Mouse (Mus musculus) ES-E14 (cell line): ENCODE results near the gene Gm7879.

ENCODE experiments used
- HCFC1 ChIP-seq: IDR thresholded peaks from 2 replicates; pipeline ENCODE4 v1.6.1; 2012; ENCODE audit warnings: low read length, inconsistent platforms, borderline replicate concordance; ENCODE audit not compliant: insufficient read depth
- ZNF384 ChIP-seq: IDR thresholded peaks from 2 replicates; pipeline ENCODE4 v1.6.1; 2012; ENCODE audit warnings: low read depth, low read length, inconsistent platforms

DNA sequence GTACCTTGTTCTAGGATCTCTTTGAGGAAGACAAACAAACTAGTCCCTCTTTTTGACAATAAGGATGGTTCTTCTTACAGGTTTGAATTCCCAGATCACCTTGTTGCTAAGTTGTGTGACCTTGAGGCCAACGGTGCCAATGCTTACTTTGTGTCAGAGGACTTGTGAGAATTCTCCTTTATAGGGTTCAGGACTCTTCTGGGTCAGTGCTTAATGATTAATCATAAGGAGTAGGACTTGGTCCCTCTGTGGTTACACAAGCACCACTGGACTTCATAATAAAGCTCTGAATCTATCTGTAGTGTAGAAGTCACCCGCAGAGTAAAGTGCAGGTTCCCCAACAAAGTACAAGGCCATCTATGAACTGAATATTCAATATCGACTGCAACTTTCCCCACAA, 8.3 kb upstream of the Gm7879 start:
- no peak for TF ChIP-seq HCFC1
- TF ChIP-seq ZNF384: no peak
